Mouse (Mus musculus): Measurements from ENCODE around the gene Gm21312.
"Not testable (repeated sequence)": the region's sequence is repeated elsewhere in the genome, so short reads cannot be mapped to it uniquely, and the experiment has no call there.

The Gm21312 gene

DNA sequence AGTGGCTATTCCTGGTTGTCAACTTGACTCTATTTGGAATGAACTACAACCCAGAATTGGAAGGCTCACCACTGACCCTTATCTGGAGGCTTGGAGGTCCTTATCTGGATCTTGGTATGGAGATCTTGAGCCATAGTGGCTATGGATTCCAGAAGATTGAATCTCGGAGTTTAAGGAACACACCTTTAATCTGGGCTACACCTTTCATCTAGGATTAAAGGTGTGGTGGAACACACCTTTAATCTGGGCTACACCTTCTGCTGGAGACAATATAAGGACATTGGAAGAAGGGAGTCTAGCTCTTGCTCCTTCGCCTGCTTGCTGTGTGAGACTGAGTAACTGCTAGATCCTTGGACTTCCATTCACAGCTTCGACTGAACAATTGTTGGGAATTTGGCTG is at the start of gene Gm21312:
Gm21312 (plus strand) TSS at position 301 of the 400 bp plus-strand sequence.
- in situ Hi-C loops (cut with MboI, MseI), result not testable (repeated sequence)

DNA sequence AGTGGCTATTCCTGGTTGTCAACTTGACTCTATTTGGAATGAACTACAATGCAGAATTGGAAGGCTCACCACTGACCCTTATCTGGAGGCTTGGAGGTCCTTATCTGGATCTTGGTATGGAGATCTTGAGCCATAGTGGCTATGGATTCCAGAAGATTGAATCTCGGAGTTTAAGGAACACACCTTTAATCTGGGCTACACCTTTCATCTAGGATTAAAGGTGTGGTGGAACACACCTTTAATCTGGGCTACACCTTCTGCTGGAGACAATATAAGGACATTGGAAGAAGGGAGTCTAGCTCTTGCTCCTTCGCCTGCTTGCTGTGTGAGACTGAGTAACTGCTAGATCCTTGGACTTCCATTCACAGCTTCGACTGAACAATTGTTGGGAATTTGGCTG is 34.1 kb upstream of the Gm21312 start, which contains the start of gene Gm21293:
Gm21293 (plus strand) TSS at position 301 of the 400 bp plus-strand sequence.
- in situ Hi-C loops (cut with MboI, MseI), result loop anchor here (5.0 kb wide), 1 partner anchor 40 kb away; no protein-coding TSS in a partner anchor

DNA sequence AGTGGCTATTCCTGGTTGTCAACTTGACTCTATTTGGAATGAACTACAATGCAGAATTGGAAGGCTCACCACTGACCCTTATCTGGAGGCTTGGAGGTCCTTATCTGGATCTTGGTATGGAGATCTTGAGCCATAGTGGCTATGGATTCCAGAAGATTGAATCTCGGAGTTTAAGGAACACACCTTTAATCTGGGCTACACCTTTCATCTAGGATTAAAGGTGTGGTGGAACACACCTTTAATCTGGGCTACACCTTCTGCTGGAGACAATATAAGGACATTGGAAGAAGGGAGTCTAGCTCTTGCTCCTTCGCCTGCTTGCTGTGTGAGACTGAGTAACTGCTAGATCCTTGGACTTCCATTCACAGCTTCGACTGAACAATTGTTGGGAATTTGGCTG is 25.6 kb upstream of the Gm21312 start, which contains the start of gene Gm6763:
Gm6763 (plus strand) TSS at position 301 of the 400 bp plus-strand sequence.
- in situ Hi-C loops (cut with MboI, MseI), result not testable (repeated sequence)

GRCm38 (mm10) chr10:104159706-104160105 is 17.1 kb upstream of the Gm21312 start, which contains the start of gene Gm8764:
TSS of gene Gm8764 (plus strand) at chr10:104160006.
- in situ Hi-C loops (cut with MboI, MseI), result not testable (repeated sequence)

- in situ Hi-C loops (cut with MboI, MseI), result loop anchor here (5.0 kb wide), 1 partner anchor 34 kb away; no protein-coding TSS in a partner anchor
Observed at GRCm38 (mm10) chr10:104168215-104168614, 8.6 kb upstream of the Gm21312 start, which contains the start of gene Gm21304. TSS of gene Gm21304 (plus strand) at chr10:104168515.

DNA sequence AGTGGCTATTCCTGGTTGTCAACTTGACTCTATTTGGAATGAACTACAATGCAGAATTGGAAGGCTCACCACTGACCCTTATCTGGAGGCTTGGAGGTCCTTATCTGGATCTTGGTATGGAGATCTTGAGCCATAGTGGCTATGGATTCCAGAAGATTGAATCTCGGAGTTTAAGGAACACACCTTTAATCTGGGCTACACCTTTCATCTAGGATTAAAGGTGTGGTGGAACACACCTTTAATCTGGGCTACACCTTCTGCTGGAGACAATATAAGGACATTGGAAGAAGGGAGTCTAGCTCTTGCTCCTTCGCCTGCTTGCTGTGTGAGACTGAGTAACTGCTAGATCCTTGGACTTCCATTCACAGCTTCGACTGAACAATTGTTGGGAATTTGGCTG is 8.4 kb downstream of the Gm21312 start, which contains the start of gene Gm20765:
Gm20765 (plus strand) TSS at position 301 of the 400 bp plus-strand sequence.
- in situ Hi-C loops (cut with MboI, MseI), result not testable (repeated sequence)

DNA sequence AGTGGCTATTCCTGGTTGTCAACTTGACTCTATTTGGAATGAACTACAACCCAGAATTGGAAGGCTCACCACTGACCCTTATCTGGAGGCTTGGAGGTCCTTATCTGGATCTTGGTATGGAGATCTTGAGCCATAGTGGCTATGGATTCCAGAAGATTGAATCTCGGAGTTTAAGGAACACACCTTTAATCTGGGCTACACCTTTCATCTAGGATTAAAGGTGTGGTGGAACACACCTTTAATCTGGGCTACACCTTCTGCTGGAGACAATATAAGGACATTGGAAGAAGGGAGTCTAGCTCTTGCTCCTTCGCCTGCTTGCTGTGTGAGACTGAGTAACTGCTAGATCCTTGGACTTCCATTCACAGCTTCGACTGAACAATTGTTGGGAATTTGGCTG is 16.9 kb downstream of the Gm21312 start, which contains the start of gene Gm4340:
Gm4340 (plus strand) TSS at position 301 of the 400 bp plus-strand sequence.
- in situ Hi-C loops (cut with MboI, MseI), result not testable (repeated sequence)

DNA sequence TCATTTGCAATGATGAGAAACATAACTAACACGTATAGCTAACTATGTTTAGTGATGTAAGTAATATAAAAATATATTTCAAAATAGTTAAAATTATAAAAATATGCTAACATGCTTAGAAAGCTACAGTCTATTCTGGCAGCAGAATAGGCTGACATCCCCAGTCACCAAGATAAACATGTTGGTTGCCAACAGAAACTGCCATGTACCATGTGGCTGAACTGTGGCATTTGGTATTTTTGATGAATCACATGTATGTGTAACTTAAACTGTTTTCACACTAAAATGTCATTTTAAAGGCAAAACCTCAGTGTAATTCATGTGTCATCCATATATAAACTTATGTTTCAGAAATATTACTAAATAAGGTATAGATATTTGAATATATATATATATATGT is 32.8 kb downstream of the Gm21312 start:
- in situ Hi-C loops (cut with MboI, MseI), result no loop called here

- in situ Hi-C loops (cut with MboI, MseI), result no loop called here
Observed at GRCm38 (mm10) chr10:104210268-104210990, 33.6 kb downstream of the Gm21312 start.

GRCm38 (mm10) chr10:104214527-104214926 is 37.7 kb downstream of the Gm21312 start:
- in situ Hi-C loops (cut with MboI, MseI), result no loop called here

GRCm38 (mm10) chr10:104220303-104221021 is 43.6 kb downstream of the Gm21312 start:
- in situ Hi-C loops (cut with MboI, MseI), result no loop called here
